Mouse (Mus musculus) embryo, embryonic 11.5 days (tissue): Measurements from ENCODE around the gene Gm34653.
"Not testable (repeated sequence)": the region's sequence is repeated elsewhere in the genome, so short reads cannot be mapped to it uniquely, and the experiment has no call there.

ENCODE experiments used
- DNase-seq: peaks from one replicate; pipeline ENCODE4 v3.0.0-alpha.2; 2012; ENCODE audit warnings: low read depth, low spot score

Gm34653 gene

GRCm38 (mm10) chr2:34832766-34833457, at the start of gene Gm34653:
Gene Gm34653 (plus strand): TSS chr2:34833007.
- DNase-seq, result not testable (repeated sequence)

- DNase-seq, result no peak
Measured at GRCm38 (mm10) chr2:34783064-34784020, 49.5 kb upstream of the Gm34653 start.

- no peak for DNase-seq
Measured at GRCm38 (mm10) chr2:34784085-34784484, 48.7 kb upstream of the Gm34653 start.

GRCm38 (mm10) chr2:34790282-34790681, 42.5 kb upstream of the Gm34653 start:
- no peak for DNase-seq

- DNase-seq, result not testable (repeated sequence)
Measured at GRCm38 (mm10) chr2:34792543-34792942, 40.3 kb upstream of the Gm34653 start.

- DNase-seq, result no peak
Measured at GRCm38 (mm10) chr2:34794511-34794910, 38.3 kb upstream of the Gm34653 start.

DNA sequence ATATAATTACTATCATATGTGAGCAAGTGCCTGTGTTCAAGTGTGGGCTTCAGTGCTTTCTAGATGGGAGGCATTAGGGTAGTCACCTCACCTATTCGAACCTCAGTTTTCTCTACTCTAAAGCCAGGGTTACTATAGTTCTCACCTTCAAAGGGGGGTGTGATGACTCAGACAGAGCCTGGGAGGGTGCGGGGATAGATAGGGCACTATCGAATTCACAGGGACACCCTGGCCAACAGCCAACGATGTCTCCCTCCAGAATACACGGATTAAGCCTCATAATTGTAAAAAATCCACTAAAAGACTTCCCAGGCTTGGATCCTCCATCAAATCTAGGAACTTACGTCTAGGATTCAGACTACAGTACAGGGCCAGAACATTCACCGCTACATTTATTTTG, 37.4 kb upstream of the Gm34653 start:
- no peak for DNase-seq

GRCm38 (mm10) chr2:34799357-34800256, 33.2 kb upstream of the Gm34653 start, which contains the start of gene Rabepk:
Gene Rabepk (minus strand): TSS chr2:34799912.
- peak; percentile 65 for DNase-seq

DNA sequence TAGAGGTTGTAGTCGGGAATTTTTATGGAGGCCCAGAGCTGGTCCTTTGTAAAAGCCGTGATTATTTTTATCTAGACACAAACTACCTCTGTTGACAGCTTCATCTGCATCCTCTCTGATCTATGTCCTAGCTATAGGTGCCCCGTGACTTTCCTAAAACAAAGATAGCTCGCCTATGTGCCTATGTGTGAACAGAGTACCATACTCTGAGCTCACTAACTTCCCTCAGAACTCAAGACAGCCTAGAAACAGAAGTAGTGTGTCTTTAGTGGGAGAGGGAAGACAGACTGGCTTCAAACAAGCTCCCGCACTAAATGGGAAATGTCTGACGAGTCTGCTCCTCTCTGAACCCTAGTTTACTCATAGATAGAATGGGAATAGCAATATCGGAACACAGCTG, 32.4 kb upstream of the Gm34653 start:
- no peak for DNase-seq

DNA sequence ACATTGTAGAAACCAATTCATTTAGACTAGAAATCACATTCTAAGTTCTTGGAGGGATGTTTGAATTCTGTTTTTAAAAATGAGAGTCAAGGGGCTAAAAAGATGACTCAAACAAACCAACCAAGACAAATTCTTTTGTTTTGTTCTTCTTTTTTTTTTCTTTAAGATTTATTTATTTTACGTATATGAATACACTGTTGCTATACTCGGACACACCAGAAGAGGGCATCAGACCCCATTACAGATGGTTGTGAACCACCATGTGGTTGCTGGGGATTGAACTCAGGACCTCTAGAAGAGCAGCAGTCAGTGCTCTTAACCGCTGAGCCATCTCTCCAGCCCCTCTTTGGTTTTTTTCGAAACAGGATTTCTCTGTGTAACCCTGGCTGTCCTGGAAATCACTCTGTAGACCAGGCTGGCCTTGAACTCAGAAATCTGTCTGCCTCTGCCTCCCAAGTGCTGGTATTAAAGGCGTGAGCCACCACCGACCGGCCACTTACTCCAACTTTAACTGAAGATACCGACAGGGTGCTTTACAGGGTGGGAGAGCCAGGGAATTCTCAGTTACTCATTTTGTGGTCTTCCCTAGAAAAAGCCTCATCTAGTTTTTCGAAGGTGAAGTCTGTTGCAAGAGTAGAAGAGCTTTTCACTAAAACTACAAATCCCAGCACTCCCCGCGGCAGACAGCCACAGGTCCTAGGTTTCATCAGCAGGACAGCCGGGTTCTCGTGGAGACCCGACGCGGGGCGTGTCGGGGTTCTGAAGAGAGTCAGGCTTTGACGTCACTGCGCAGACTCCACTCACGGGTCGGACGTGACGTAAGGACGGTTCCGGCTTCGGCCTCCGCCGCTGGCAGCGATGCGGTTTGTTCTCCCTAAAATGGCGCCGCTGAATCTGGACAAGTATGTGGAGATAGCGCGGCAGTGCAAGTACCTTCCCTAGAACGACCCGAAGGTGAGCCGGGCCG, 31.0 kb upstream of the Gm34653 start:
- DNase-seq, result peak; percentile 98

GRCm38 (mm10) chr2:34802565-34803245, 30.1 kb upstream of the Gm34653 start:
- not testable (repeated sequence) for DNase-seq

GRCm38 (mm10) chr2:34803746-34804145, 29.1 kb upstream of the Gm34653 start:
- DNase-seq, result no peak

- no peak for DNase-seq
Measured at GRCm38 (mm10) chr2:34804172-34804571, 28.6 kb upstream of the Gm34653 start.

- DNase-seq, result no peak
Measured at GRCm38 (mm10) chr2:34804815-34805214, 28.0 kb upstream of the Gm34653 start.

DNA sequence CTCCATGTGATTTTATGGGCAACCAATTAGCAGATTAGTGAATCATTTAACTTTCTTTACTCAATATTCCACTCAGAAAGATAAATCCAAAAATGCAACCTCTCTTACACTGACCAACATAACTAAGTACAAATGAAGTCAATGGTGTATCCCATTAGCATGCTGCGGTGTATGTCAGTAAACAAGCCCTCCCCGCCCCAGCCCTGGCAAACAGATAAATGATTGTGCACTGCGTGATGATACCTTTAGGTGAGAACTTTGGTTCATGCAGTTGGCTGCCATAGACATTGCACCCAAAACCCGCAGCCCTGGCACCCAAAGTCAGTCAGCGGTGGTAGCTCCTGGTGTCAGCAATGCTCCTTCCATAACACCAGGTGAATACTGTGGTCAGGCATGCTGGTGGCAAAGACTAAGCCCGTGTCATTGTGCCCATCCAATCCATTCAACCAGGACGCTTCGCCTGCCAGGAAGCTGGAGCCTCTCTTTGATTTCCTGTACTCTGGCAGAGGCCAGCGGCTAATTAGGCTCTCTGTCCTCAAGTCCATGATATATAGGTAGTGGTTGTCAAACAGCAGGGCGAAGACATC, 27.4 kb upstream of the Gm34653 start:
- DNase-seq, result no peak

- no peak for DNase-seq
Measured at GRCm38 (mm10) chr2:34808057-34808456, 24.8 kb upstream of the Gm34653 start.

- DNase-seq, result no peak
Measured at GRCm38 (mm10) chr2:34809568-34809967, 23.2 kb upstream of the Gm34653 start.

DNA sequence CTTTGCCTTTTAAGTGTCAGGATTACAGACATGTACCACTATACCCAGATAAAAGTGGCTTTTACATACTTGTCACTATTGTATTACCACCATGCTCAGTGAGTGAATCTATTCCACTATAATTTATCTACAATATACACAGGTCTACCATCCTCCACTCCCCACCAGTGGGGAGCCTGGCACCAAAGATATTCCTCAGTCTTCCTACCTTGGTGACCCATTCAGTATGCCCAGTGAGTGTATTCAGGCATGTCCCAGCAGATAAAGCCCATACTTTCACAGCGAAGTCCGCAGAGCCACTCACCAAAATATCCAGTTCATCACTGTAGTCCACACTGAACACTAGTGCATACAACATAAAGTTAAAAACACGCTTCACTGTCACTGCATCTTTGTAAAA, 22.0 kb upstream of the Gm34653 start:
- no peak for DNase-seq

GRCm38 (mm10) chr2:34812706-34813105, 20.1 kb upstream of the Gm34653 start:
- DNase-seq, result no peak
